Mouse (Mus musculus): ENCODE results near the gene Rgs6.

Rgs6 gene

DNA sequence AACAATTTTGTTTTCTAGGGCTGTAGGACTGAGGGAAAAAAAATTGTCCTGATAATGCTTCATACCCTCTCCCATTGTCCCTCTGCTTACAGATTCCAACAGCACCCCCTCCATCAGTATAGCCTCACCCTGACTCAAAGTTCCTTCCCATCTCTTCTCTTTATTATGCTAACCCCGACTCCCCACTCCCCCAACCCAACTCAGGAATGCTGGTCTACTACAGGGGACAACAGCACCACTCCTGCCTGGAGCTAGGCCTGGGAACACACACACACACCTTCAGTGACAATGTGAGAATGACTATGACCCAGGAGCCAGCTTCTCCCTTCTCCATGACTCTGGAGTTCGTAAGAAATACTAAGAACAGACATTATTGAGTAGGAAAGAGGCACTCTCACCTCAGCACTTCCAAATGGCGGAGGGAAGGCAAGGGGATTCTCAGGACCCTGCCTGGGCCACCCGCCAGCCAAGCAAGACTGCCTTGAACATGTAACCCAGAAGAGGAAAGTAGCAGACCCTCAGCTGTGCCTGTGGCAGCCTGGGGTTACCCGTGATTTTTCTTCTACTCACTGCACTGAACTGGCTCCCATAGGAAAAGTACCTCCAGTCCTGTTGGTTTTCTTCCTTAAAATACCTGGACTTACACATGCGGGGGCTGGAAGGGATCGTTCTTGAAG lies 623.2 kb downstream of the Rgs6 start:
- no peak for DNase-seq
